Mouse (Mus musculus): ENCODE measurements around the gene Aak1.

GRCm38 (mm10) chr6:86876451-86876850 lies 27.1 kb downstream of the Aak1 start:
- TF ChIP-seq CTCF (IDR thresholded peaks at IDR 0.05; ENCODE audit: low read depth) (no peak), EP300 (IDR thresholded peaks at IDR 0.05; ENCODE audit: low read depth) (no peak)
